Mouse (Mus musculus): ENCODE data around the gene H1f0.

Gene H1f0

DNA sequence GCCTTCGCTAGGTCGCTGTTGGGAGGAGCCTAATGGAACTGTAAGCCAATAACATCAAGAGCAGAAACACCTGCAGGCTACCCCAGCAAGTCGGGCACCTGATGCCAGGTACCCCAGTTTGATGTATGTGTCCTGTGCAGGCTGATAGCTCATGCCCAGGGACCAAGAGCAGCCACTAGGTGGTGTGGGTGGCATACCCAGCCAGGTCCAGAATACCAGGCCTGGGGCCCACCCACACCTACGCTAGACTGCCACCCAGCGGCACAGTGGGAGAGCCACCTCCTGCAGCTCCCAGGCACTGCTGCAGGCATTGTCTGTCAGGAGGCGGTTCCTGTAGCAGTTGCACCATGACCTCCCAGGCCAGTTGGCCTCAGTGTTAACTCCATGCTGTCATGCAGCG, 10.6 kb downstream of the H1f0 start:
- DNase-seq (ENCODE audit: low read depth, low spot score) = peak; percentile 59

DNA sequence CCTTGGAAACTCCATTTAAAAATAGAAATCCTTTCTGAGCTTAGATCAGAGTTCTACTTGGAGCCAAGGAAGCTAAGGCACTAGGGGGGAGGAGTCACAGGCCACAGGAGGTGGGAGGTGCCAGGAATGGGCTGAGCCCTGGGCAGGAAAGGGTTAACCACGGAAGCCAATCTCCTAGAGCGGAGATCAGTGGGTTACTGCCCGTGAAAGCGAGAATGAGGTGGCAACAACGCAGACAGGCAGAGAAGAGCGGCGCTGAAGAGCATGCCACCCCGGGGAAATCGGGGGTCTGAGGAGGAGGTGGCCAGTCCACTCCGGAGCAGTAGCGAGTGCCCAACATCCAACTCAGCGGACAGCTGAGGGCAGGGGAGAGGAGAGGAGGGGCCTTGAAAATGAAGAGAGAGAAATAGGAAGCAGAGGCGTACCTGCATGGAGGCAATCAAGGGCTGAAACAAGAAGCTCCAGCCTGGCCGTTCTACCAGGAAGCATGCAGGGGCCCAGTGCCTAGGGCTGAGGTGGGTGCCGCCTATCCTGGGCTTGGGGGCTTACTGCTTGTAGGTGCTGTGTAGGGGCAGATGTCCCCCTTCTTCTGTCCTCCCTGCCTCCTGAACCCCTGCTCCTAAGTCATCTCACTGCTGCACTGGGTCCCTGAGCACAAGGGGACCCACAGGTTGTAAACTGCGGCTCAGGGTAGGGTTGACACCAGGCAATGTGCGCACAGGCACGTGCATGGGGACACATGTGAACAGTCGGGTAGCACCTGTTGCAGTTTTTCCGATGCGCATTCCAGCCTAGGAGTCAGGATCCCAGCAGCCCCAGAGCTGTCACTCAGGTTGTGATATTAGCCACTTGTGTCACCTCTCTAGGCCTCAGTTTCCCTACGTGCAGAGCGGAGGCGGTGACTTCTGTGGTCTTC, 12.5 kb downstream of the H1f0 start:
- no peak for DNase-seq (ENCODE audit: low read depth, low spot score)

DNA sequence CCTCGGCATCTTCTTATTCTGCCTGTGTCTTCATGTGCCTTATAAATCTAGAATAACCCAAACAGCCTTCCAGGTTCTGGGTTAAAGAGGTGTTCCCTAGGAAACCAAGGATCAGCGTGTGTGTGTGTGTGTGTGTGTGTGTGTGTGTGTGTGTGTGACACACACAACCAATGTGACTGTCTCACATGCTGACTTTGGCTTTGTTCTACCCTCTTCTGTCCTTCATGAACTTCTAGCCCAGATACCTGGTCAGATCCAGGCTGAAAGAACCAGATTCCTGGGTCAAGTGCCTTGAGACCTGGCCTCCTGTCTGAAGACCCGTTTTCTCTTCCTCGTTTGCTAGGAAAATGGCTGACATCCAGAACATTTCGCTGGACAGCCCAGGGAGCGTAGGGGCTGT, 13.3 kb downstream of the H1f0 start, which contains the start of gene Galr3:
Gene Galr3, plus strand, starts transcription at position 301 of the 400 bp plus-strand sequence.
- DNase-seq (ENCODE audit: low read depth, low spot score) = no peak

DNA sequence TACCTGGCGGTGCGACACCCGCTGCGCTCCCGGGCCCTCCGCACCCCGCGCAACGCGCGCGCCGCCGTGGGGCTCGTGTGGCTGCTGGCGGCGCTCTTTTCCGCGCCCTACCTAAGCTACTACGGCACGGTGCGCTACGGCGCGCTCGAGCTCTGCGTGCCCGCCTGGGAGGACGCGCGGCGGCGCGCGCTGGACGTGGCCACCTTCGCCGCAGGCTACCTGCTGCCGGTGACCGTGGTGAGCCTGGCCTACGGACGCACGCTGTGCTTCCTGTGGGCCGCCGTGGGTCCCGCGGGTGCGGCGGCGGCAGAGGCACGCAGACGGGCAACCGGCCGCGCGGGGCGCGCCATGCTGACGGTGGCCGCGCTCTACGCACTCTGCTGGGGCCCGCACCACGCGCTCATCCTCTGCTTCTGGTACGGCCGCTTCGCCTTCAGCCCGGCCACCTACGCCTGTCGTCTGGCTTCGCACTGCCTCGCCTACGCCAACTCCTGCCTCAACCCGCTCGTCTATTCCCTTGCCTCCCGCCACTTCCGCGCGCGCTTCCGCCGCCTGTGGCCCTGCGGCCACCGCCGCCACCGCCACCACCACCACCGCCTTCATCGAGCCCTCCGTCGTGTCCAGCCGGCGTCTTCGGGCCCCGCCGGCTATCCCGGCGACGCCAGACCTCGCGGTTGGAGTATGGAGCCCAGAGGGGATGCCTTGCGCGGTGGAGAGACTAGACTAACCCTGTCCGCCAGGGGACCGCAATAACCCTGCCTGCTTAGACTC, 14.7 kb downstream of the H1f0 start:
- DNase-seq (ENCODE audit: low read depth, low spot score) = peak; percentile 59

DNA sequence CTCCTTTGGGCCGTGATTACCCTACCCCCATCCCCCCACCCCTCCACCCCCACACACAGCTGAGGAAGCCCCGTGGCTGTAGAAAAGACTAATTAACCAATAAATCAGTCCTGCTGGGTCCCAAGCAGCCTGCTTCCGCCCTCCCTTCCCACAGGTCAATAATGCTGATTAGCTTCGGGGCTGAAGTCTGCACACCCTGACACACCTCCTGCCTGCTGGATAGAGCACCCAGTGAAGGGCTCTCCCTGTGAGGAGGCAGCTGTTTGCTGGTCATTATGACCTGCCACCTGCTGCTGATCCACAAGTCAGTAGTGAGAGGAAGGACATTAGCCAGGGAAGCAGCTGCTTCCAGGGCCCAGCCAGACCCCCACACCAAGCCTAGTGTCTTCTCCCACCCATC, 16.6 kb downstream of the H1f0 start:
- no peak for DNase-seq (ENCODE audit: low read depth, low spot score)

DNA sequence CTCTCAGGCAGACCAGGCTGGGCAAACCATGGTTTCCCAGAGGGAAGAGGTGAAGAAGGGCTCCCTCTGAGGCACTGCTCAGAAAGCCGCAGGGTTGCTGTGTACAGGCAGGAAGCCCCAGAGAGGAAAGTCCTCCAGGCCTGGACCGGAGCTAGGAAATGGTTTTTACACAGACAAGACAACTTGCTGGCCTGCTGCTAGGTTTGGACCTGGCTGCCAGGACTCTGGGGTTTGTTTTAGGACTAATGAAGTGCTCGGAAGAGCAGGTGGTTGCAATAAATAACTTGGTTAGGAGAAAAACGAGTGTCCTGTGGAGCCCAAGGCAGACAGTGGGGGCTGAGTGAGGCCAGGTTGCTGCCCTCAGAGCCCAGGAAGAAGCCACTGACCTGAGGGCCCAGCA, 19.9 kb downstream of the H1f0 start:
- no peak for DNase-seq (ENCODE audit: low read depth, low spot score)

DNA sequence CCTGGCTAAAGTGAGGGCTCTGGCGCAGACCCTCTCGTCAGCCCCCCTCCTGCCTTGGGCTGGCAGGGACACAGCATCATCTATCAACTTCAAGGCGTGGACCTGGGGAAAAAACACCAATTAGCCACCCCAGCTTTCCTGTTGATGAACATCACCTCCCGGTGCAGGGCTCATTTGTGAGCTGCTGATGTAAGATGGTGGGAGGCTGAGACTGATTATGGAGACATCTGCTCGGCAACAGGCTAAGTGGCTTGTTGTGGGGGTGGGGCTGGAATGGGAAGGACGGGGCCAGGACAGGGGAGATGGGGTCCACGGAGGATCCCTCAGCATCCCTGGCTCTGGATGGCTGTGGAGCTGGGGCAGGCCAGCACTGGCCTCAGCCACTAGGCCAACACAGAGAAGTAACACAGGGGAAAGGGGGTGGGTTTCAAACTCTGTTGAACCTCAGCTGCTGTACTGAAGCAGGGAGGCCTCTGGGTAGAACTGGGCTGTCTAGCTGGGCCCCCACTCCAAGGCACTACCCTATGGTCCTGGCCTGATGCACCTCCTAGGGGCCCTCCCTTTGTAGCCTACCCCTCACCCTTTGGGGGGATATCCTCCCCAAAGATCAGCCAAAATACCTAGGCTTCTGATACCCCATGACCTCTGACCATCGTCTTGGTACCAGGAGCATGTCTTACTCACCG, 22.1 kb downstream of the H1f0 start:
- no peak for DNase-seq (ENCODE audit: low read depth, low spot score)

DNA sequence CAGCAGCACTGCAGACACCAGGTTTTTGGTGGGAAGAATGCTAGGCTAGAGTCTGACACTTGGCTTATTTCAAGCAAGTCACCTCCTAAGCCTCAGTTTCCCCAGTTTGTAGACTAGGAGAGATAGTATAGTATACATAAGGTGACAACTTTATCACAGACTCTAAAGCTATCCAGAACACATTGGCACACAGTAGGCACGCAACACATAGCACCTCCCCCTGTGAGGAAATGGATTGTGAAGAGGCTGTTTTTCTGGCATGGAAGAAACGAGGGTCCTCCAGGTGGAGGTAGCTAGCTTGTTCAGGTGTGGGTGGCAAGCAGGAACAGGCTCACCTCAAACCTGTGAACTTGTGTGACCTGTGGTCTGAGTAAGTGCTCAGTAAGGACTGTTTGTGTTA, 22.7 kb downstream of the H1f0 start:
- DNase-seq (ENCODE audit: low read depth, low spot score) = no peak

DNA sequence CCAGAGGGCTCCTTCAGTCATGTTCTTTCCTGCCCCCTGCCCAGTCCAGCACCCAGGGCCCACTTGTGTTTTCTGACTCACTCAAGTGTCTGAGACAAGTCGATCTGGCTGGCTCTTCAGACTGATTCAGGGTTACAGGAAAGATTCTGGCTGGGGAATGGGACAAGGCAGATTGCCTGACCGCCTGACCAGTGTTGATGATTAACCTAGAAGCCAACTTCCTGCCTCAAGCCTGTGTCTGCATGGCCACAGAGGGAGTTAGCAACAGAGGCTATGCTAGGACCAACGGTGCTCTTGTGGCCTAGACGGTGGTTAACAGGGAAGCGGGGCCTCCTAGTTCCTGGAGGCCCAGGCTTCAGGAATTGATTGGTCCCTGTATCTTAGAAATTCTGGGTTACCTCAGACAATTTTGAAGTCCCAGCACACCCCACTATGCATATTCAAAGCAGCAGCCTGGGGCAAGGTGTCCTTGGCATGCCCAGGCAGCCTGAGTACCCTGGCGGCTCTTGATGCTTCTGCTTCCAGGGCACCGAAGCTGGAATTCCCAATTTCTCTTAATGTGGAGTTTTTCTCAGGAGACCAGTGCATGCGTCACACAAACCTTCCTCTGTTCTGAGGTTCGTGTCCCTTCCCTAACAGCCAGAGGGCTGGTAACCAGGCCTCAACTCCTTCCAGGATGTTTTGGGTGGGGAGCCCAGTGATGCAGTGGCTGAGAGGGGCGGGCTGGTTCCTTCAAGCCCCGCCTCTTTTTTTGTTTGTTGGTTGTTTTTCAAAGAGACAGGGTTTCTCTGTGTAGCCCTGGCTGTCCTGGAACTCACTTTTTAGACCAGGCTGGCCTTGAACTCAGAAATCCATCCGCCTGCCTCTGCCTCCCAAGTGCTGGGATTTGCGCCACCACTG, 23.5 kb downstream of the H1f0 start:
- peak; percentile 41 for DNase-seq (ENCODE audit: low read depth, low spot score)

DNA sequence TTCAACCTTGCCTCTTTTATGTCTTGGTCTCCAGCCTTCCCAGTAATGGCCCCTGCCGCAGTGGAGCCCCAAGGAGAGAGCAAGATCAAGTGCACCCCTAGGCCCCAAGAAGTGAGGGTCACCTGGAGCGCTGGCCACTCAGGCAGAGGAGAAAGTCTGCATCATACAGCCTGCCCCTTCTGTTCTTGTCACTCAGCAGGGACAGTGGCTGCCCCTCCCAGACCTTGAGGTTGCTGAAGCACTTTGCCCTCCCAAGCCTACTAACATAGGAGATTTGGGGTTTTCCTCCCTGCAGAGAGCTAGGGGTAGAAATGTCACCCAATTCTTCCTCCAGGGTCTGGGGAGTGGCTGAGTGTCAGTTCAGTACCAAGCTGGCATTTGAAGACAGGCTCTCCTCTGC, 24.1 kb downstream of the H1f0 start:
- DNase-seq (ENCODE audit: low read depth, low spot score) = no peak

DNA sequence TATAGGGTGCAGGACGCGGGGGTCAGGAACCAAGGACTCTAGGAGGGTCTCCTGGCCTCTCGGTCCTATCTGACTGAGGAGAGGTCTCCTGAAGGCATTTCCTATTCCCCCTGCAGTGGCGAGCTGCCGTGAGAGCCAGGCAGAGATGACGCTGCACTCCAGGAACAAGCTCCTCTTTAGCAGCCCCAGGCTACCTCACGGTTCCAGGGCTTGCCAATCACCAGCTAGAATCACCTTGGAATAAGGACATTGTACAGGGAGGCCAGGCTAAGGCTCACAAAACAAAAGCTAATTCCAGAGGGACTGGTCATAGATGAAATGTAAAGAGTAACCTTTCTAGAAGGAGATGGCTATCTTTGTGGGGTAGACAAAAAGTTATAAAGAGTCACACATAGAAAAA, 28.4 kb downstream of the H1f0 start:
- DNase-seq (ENCODE audit: low read depth, low spot score) = no peak

DNA sequence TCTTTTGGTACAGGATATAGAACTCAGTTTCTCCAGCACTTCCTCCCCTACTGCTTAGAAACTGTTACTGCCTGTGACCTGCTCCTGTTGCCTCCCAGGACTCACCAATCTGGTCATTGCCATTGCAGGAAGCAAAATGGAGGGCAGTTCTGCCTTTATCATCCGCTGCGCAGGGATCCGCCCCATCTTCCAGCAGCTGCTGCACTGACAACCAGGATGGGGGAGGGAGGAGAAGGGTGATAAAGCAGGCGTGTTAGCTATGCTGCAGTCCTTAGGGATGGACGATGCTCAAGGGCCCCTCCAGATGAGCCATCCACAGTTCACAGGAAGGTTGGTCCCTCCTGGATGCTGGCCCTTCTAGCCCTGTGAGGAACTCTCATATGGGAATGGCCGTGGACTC, 29.6 kb downstream of the H1f0 start:
- no peak for DNase-seq (ENCODE audit: low read depth, low spot score)

DNA sequence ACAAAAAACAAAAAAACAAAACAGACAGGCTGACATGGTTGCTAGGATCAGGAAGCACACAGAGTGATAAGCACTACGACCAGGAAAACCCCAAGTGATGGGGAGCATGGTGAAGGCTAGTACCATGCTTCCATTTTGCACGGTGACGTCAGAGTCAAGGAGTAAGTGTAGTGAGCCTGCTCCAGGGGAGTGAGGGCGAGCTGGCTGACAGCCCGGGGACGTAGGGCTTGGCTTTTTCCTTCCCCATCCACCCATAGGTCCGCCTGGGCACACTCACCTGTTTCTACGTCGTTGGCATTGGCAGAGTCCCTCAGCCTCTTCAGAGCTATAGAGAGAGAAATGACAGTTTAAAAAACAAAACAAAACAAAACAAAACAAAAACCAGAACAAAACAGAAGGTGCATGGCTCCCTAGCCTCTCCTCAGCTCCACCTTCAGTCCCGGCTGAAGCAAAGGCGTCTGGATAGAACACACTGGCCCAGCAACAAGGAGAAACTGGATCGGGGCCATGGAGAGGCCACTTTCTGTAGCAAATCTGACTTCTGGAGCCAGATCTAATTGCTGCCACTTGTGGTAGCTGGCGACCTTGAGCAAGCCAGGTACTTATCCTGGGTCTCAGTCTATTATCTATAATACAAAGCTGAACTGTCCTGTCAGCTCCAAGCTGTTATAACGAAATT, 32.8 kb downstream of the H1f0 start:
- no peak for DNase-seq (ENCODE audit: low read depth, low spot score)

DNA sequence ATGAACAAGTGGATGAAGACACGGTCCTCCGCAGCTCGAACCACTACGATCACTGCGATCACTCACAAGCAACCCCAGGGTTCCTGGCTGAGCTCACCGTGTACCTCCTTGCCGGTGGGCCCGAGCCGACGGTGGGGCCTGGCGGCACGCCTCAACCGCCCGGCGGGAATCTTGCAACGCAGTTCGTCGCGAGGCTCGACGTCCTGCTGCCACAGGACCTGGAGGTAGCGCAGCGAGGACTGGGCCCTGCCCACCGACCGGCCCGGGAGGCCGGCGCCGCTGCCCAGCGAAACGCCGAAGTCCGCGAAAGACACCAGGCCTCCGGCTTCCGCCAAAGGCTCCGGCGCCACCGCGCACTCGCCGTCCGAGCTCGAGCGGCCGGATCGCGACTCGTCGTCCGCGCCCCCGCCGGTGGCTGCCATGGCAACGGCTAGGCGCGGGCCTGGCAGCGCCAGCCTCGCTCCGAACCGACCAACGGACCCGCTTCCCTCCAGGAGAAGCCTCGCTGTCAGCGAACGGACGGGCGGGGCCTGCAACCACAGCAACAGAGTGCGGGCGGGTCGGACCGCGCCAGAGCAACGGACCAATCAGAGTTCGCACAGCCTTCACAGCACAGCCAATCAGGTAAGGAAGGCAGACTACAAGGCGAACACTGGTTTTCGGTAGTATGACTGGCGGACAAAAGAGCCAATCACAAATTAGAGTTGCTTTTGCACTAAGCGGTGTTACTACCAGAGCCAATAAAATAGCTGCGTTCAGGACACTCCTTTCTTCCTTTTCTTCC, 34.3 kb downstream of the H1f0 start, which contains the start of gene Ankrd54:
Gene Ankrd54, minus strand, starts transcription at position 518 of the 784 bp plus-strand sequence.
- DNase-seq (ENCODE audit: low read depth, low spot score) = peak; percentile 100

DNA sequence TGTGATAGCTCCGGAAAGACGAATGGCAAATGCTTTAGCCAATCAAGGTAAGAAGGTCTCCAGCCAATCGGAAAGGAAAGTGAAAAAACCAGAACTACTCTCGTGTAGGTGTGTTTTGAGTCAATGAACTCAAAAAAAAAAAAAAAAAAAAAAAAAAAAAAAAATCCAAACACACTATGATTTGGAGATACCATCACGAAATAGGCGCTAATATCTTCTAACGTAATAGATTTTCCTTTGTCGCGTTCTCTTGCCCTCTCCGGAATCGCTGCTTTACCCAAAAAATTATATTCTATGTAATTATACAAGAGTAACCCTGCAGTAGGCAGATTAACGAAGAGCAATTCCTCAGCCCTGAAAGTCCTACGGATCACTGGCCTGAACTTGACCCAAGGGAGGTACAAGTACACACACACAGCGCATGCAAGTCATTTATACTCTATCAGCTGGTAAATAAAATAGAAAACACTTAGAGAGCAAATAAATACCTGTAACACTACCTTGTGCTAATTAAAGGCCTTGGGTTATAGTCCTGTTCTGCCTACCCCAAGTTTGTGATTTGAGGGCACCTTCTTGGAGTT, 35.0 kb downstream of the H1f0 start:
- no peak for DNase-seq (ENCODE audit: low read depth, low spot score)

DNA sequence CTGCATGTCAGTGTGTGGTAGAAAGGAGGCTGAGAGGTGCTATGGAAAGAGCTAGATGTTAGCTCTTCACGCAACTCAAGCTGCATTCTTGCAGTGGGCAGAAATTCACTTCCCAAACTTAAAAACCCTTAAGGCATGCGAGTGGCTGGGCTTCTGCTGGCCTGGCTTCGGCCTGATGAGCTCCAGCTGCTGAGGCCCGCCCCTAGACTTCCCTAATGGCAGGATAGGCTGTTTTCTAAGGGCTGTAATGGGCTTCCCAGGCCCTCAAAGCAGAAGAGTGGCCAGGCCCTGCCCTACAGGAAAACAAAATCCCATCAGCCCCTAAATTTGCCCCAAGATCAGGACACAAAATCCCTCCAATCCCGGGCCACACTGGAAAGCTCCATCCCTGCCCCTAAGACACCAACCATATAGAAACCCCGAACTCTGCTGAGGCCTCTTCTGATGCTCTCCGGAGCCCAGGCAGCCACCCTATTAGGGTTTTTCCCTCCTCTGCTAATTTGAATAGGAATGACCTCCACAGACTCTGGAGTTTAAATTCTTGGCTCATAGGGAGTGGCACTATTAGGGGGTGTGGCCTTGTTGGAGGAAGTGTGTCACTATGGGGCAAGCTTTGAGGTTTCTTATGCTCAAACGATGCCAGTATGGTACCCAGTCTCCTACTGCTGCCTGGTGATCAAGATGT, 37.0 kb downstream of the H1f0 start:
- peak; percentile 73 for DNase-seq (ENCODE audit: low read depth, low spot score)

DNA sequence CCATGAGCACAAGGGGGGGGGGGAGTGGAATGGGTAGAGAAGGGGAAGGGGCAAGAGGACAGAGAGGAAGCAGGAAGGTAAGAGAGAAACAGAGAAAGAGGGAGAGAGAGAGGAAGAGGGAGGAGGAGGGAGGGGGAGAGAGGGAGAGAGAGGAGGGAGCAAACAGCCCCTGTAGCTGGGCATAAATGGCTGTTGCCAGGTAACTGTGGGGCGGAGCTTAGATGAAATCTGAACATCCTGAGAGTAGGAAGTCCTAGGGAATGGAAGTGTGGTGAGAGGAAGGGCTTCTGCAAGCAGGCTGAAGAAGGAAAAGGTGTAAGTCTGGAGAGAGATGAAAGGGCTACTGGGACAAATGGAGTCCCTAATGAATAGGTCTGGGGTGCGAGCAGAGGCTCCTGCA, 38.0 kb downstream of the H1f0 start:
- peak; percentile 79 for DNase-seq (ENCODE audit: low read depth, low spot score)

DNA sequence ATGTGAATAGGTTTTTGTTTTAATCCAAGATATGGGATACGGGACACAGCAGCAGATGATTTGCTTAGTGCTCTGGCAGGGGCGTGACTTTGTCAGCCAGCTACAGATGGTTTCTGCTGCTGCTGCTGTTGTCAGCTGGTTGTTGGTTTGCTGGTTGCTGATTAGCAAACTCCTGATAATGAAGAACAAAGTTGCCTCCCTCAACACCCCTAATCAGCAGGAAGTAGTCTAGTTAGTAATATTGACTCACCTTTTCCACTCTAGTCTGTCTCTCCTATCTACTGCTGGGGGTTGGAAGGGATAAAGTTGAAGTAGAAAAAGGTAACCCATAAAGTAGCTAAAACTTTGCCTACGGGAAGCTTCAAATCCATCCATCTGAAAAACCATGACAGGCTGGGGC, 39.4 kb downstream of the H1f0 start:
- DNase-seq (ENCODE audit: low read depth, low spot score) = no peak

DNA sequence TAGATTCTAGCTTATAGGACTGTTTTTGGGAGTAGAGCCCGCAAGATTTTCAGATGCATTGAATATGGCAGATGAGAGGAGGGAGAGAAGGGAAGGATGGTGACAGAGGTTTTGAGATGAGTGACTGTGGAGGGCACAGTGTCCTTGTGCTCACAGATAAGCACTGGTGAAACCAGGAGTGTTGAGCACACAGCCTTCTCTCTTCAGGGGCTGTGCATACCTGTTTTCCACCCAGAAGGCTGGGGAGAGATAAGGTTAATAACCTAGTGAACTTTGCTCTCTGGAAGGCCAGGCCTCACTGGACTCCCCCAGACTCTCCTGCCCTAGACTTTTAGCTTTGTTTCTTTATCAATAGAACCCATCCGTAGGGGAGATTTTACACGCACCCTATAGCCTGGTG, 40.2 kb downstream of the H1f0 start:
- no peak for DNase-seq (ENCODE audit: low read depth, low spot score)
